Comparison of ENCODE assay signal across 8 mouse cellular contexts in the genomic region with DNA sequence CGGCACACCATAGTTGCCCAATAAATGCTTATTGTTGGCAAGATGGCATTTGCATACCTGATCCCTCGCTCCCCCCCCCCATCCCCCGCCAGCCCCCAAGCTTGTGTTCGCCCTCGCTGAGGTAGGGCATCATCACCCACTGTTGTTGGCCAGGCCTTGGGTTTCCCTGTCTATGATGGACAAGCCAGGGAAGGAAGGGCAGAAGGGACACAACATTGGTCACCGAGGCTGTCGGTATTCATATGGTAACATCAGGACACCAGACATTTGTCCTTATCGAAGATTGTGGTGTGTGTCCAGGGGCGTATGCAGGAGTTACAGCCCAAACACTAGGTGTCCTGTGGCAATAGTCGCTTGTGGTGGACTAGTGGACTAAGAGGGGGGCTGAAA. TPM values are rescaled to one million over a fixed set of nuclear protein-coding genes. Genes with fewer than 3 reads are reported as not detected.
A peak's percentile ranks its signal among the peaks of the same experiment; 100 is the strongest.
DNase-seq lines count a peak whose midpoint lies in the region; ATAC-seq and TF ChIP-seq lines count a peak whose summit lies in the region.

No protein-coding gene starts in this region.

- 0 out of 2 replicates have a peak, but pooled peaks have one; percentile 4 for ATAC-seq in heart, embryonic 13.5 days (ENCODE audit: extremely low read depth, insufficient number of reproducible peaks, low FRiP score, low TSS enrichment)
- ATAC-seq in hindbrain, embryonic 12.5 days (ENCODE audit: low FRiP score), result peak; percentile 7; the same call in 1 of the 2 replicates
- ATAC-seq in midbrain, embryonic 11.5 days (ENCODE audit: low FRiP score), result peak; percentile 33; the same call in 1 of the 2 replicates

- peak overlapping the region; percentile 68 for H3K4me3 ChIP-seq in heart, embryonic 13.5 days
- H3K4me3 ChIP-seq in MEL (ENCODE audit: control insufficient read depth in 1 of 2, insufficient read depth in 1 of 2, low read depth in 2 of 2, low read length in 2 of 2), result peak overlapping the region; percentile 85 to 89
- H3K4me3 ChIP-seq in hindbrain, embryonic 12.5 days, result peak overlapping the region; percentile 53
- H3K4me3 ChIP-seq in midbrain, embryonic 11.5 days (ENCODE audit: low read depth, low read length), result peak overlapping the region; percentile 64

- no peak for TF ChIP-seq CTCF in MEL (IDR thresholded peaks at IDR 0.05 in 2 of 3, conservative IDR thresholded peaks at IDR 0.05 in 1 of 3; ENCODE audit: control insufficient read depth in 1 of 3, insufficient read depth in 1 of 3, low read depth in 2 of 3, low read length in 3 of 3, poor library complexity in 1 of 3, severe bottlenecking in 1 of 3)

- intact Hi-C loops in heart, postnatal 14 days (cut with DNase I), result loop anchor here (2.0 kb wide), 1 partner anchor 33 kb away; no protein-coding TSS in a partner anchor
- intact Hi-C loops in left cerebral cortex, postnatal 14 days (cut with DNase I), result loop anchor here (10.0 kb wide), 1 partner anchor 831 kb away; no protein-coding TSS in a partner anchor

- no peak for DNase-seq in heart, postnatal 14 days
- no peak for DNase-seq in MEL (ENCODE audit: low read depth, low spot score)
- DNase-seq in midbrain, embryonic 11.5 days (ENCODE audit: low spot score, missing footprints), result no peak
- no peak for DNase-seq in cerebellum, adult 8-10 months
- DNase-seq in natural killer cell, adult 2 months (ENCODE audit: low spot score in 2 of 2), result no peak
- no peak for DNase-seq in left cerebral cortex, postnatal 14 days (ENCODE audit: low spot score in 2 of 2)

- no peaks in the 10 kb centered on the region for H3K9me3 ChIP-seq in heart, embryonic 13.5 days
- no peaks in the 10 kb centered on the region for H3K9me3 ChIP-seq in MEL (replicated peaks; ENCODE audit: insufficient read depth, low read length)
- no peaks in the 10 kb centered on the region for H3K9me3 ChIP-seq in hindbrain, embryonic 12.5 days (replicated peaks)
- no peaks in the 10 kb centered on the region for H3K9me3 ChIP-seq in midbrain, embryonic 11.5 days (ENCODE audit: control insufficient read depth, low read length)

- no peaks in the 10 kb centered on the region for H3K27me3 ChIP-seq in heart, embryonic 13.5 days (replicated peaks)
- H3K27me3 ChIP-seq in MEL (ENCODE audit: control insufficient read depth in 1 of 2, insufficient read depth in 2 of 2, low read length in 2 of 2), result no peaks in the 10 kb centered on the region
- H3K27me3 ChIP-seq in hindbrain, embryonic 12.5 days, result no peaks in the 10 kb centered on the region
- no peaks in the 10 kb centered on the region for H3K27me3 ChIP-seq in midbrain, embryonic 11.5 days (ENCODE audit: control insufficient read depth, insufficient read depth, low read length)

- H3K4me2 ChIP-seq in heart, embryonic 13.5 days, result peak overlapping the region; percentile 80
- H3K4me2 ChIP-seq in hindbrain, embryonic 12.5 days (replicated peaks), result peak overlapping the region; percentile 67
- H3K4me2 ChIP-seq in midbrain, embryonic 11.5 days, result peak overlapping the region; percentile 57

- H3K36me3 ChIP-seq in heart, embryonic 13.5 days, result peaks cover 36% of the 10 kb centered on the region
- no peaks in the 10 kb centered on the region; a peak in 1 of 4 replicates for H3K36me3 ChIP-seq in MEL (ENCODE audit: control insufficient read depth in 1 of 2, insufficient read depth in 2 of 2, low read length in 2 of 2)
- H3K36me3 ChIP-seq in hindbrain, embryonic 12.5 days, result peaks cover 31% of the 10 kb centered on the region
- peaks cover 2% of the 10 kb centered on the region; the same call in 1 of the 2 replicates for H3K36me3 ChIP-seq in midbrain, embryonic 11.5 days (ENCODE audit: control insufficient read depth, insufficient read depth, low read length)

- TF ChIP-seq POLR2A in MEL (IDR thresholded peaks at IDR 0.05; ENCODE audit: control insufficient read depth in 1 of 2, insufficient read depth in 1 of 2, low read depth in 1 of 2, low read length in 2 of 2, poor library complexity in 1 of 2), result no peak

- H3K27ac ChIP-seq in heart, embryonic 13.5 days (replicated peaks), result peak overlapping the region; percentile 92
- peak overlapping the region; percentile 82 for H3K27ac ChIP-seq in MEL (ENCODE audit: control insufficient read depth, low read depth, low read length)
- H3K27ac ChIP-seq in hindbrain, embryonic 12.5 days, result peak overlapping the region; percentile 94
- peak overlapping the region; percentile 93 for H3K27ac ChIP-seq in midbrain, embryonic 11.5 days (ENCODE audit: low read depth, low read length)

- no peak for TF ChIP-seq EP300 in MEL (IDR thresholded peaks at IDR 0.05; ENCODE audit: low read depth in 1 of 2, low read length in 2 of 2)

- H3K79me2 ChIP-seq in MEL (ENCODE audit: control insufficient read depth, insufficient read depth, low read length, poor library complexity), result no peaks in the 10 kb centered on the region; the same call in 1 of the 2 replicates

- H3K9ac ChIP-seq in heart, embryonic 13.5 days, result peak overlapping the region; percentile 80
- peak overlapping the region; percentile 78 for H3K9ac ChIP-seq in MEL (ENCODE audit: control insufficient read depth, low read depth, low read length, poor library complexity, severe bottlenecking)
- peak overlapping the region; percentile 63 for H3K9ac ChIP-seq in hindbrain, embryonic 12.5 days
- H3K9ac ChIP-seq in midbrain, embryonic 11.5 days (ENCODE audit: low read length), result peak overlapping the region; percentile 78

- peaks cover 18% of the 10 kb centered on the region for H3K4me1 ChIP-seq in heart, embryonic 13.5 days
- H3K4me1 ChIP-seq in MEL (ENCODE audit: control insufficient read depth in 1 of 2, insufficient read depth in 2 of 2, low read length in 2 of 2), result peaks cover 0 to 14% of the 10 kb centered on the region in 2 experiments; a peak in 1 of 4 replicates
- H3K4me1 ChIP-seq in hindbrain, embryonic 12.5 days, result peaks cover 15% of the 10 kb centered on the region
- H3K4me1 ChIP-seq in midbrain, embryonic 11.5 days (ENCODE audit: control insufficient read depth, insufficient read depth, low read length), result peaks cover 14% of the 10 kb centered on the region

- 4% methylated on average over 10 of the region's 10 CpGs for WGBS in heart, embryonic 13.5 days
- WGBS in hindbrain, embryonic 12.5 days, result 6% methylated on average over 10 of the region's 10 CpGs
- 6% methylated on average over 10 of the region's 10 CpGs for WGBS in midbrain, embryonic 11.5 days

- TF ChIP-seq RAD21 in MEL (IDR thresholded peaks at IDR 0.05; ENCODE audit: low read depth, low read length), result no peak

TF ChIP-seq in MEL, 35 proteins besides CTCF, POLR2A, EP300 and RAD21:
- TF ChIP-seq CHD1 (IDR thresholded peaks at IDR 0.05; ENCODE audit: low read depth, low read length) (no peak), E2F4 (IDR thresholded peaks at IDR 0.05; ENCODE audit: borderline replicate concordance, low read depth, low read length) (no peak), MAZ (IDR thresholded peaks at IDR 0.05; ENCODE audit: low read depth, low read length) (no peak), ETS1 (IDR thresholded peaks at IDR 0.05; ENCODE audit: low read depth, low read length) (no peak), ZC3H11A (IDR thresholded peaks at IDR 0.05; ENCODE audit: low read depth, low read length) (no peak), MAX (IDR thresholded peaks at IDR 0.05; ENCODE audit: low read length) (no peak), TAL1 (IDR thresholded peaks at IDR 0.05; ENCODE audit: low read length) (no peak), GATA1 (IDR thresholded peaks at IDR 0.05; ENCODE audit: low read depth, low read length) (no peak), USF1 (IDR thresholded peaks at IDR 0.05; ENCODE audit: low read depth, low read length) (no peak)
TF ChIP-seq in MEL: peak in this region for 0.

RNA-seq across cellular contexts. Expression of gene Ficd, which starts 0.5 kb away (rescaled TPM):
- polyA plus RNA-seq in heart, embryonic 13.5 days (2015; fragmentation: Nextera tagmentation; extraction: Ambion mirVana), result 5.0 TPM in 2 replicates
- 1 to 10 TPM; 4.7 to 5.7 TPM for total RNA-seq in heart, postnatal 14 days (2021)
- 1.8 and 2.5 TPM in 2 replicates for total RNA-seq in MEL (2012; rRNA removed)
- 1 to 10 TPM in 1 of 2 experiments, not detected in 1; 2.7 TPM for polyA plus RNA-seq in MEL (2012; ENCODE audit: insufficient read depth in 1 of 2, insufficient read length in 2 of 2, low read depth in 1 of 2, low replicate concordance in 2 of 2, missing spikeins in 1 of 2)
- 7.6 and 7.8 TPM in 2 replicates for polyA plus RNA-seq in hindbrain, embryonic 12.5 days (2016; fragmentation: Nextera tagmentation; extraction: Ambion mirVana)
- polyA plus RNA-seq in midbrain, embryonic 11.5 days (2014; fragmentation: Nextera tagmentation; extraction: Ambion mirVana), result 3.3 TPM in 2 replicates
- total RNA-seq in left cerebral cortex, postnatal 14 days (2021), result 10 to 100 TPM in 1 of 2 experiments, 1 to 10 TPM in 1; 10.0 to 10.7 TPM

RNA-seq across cellular contexts. Expression of gene 1700069L16Rik, which starts 11.5 kb away (rescaled TPM):
- polyA plus RNA-seq in heart, embryonic 13.5 days (2015; fragmentation: Nextera tagmentation; extraction: Ambion mirVana), result not detected in 2 replicates
- total RNA-seq in heart, postnatal 14 days (2021), result not detected
- total RNA-seq in MEL (2012; rRNA removed), result not detected in 2 replicates
- not detected for polyA plus RNA-seq in MEL (2012; ENCODE audit: insufficient read depth in 1 of 2, insufficient read length in 2 of 2, low read depth in 1 of 2, low replicate concordance in 2 of 2, missing spikeins in 1 of 2)
- not detected in 2 replicates for polyA plus RNA-seq in hindbrain, embryonic 12.5 days (2016; fragmentation: Nextera tagmentation; extraction: Ambion mirVana)
- polyA plus RNA-seq in midbrain, embryonic 11.5 days (2014; fragmentation: Nextera tagmentation; extraction: Ambion mirVana), result not detected in 2 replicates
- not detected for total RNA-seq in left cerebral cortex, postnatal 14 days (2021)

RNA-seq across cellular contexts. Expression of gene Sart3, which starts 36.2 kb away (rescaled TPM):
- polyA plus RNA-seq in heart, embryonic 13.5 days (2015; fragmentation: Nextera tagmentation; extraction: Ambion mirVana), result 32.0 and 34.5 TPM in 2 replicates
- 10 to 100 TPM; 15.6 to 16.9 TPM for total RNA-seq in heart, postnatal 14 days (2021)
- total RNA-seq in MEL (2012; rRNA removed), result 38.5 and 41.4 TPM in 2 replicates
- polyA plus RNA-seq in MEL (2012; ENCODE audit: insufficient read depth in 1 of 2, insufficient read length in 2 of 2, low read depth in 1 of 2, low replicate concordance in 2 of 2, missing spikeins in 1 of 2), result 10 to 100 TPM in 1 of 2 experiments, not detected in 1; 74.4 TPM
- 71.9 and 80.6 TPM in 2 replicates for polyA plus RNA-seq in hindbrain, embryonic 12.5 days (2016; fragmentation: Nextera tagmentation; extraction: Ambion mirVana)
- 49.6 and 55.2 TPM in 2 replicates for polyA plus RNA-seq in midbrain, embryonic 11.5 days (2014; fragmentation: Nextera tagmentation; extraction: Ambion mirVana)
- 10 to 100 TPM; 30.3 to 32.1 TPM for total RNA-seq in left cerebral cortex, postnatal 14 days (2021)

RNA-seq across cellular contexts. Expression of gene Iscu, which starts 36.4 kb away (rescaled TPM):
- polyA plus RNA-seq in heart, embryonic 13.5 days (2015; fragmentation: Nextera tagmentation; extraction: Ambion mirVana), result 99.6 and 102 TPM in 2 replicates
- total RNA-seq in heart, postnatal 14 days (2021), result 100 to 1,000 TPM; 140 to 145 TPM
- 84.1 and 95.7 TPM in 2 replicates for total RNA-seq in MEL (2012; rRNA removed)
- 100 to 1,000 TPM in 1 of 2 experiments, not detected in 1; 150 TPM for polyA plus RNA-seq in MEL (2012; ENCODE audit: insufficient read depth in 1 of 2, insufficient read length in 2 of 2, low read depth in 1 of 2, low replicate concordance in 2 of 2, missing spikeins in 1 of 2)
- polyA plus RNA-seq in hindbrain, embryonic 12.5 days (2016; fragmentation: Nextera tagmentation; extraction: Ambion mirVana), result 101 and 106 TPM in 2 replicates
- polyA plus RNA-seq in midbrain, embryonic 11.5 days (2014; fragmentation: Nextera tagmentation; extraction: Ambion mirVana), result 117 and 121 TPM in 2 replicates
- 10 to 100 TPM; 90.4 to 97.0 TPM for total RNA-seq in left cerebral cortex, postnatal 14 days (2021)
